Mouse (Mus musculus) thymus, postnatal 14 days (tissue): ENCODE measurements around the gene Dnah14.
A peak's percentile ranks its signal among the peaks of the same experiment; 100 is the strongest.

Experiments used
- DNase-seq: peaks from one replicate; pipeline ENCODE4 v3.0.0; 2021

The Dnah14 gene

DNA sequence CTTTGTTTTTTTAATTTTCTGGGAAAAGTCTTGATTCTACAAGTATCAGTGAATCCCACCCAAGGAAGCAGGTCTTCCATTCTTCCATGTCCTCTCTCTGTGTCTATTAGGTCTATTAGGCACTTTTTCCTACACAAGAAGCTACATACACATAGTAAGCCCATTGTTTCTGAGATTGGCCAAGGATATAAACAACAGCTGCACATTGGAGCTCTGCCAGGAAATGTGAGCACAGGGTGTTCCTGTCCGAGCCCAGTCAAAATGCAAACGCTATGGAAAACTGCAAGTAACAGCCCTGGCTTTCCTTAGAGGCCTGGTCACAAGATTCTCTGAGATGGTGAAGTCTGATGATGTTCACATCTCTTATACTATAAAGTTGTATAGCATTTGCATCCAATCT lies 217.2 kb downstream of the Dnah14 start:
- no peak for DNase-seq

DNA sequence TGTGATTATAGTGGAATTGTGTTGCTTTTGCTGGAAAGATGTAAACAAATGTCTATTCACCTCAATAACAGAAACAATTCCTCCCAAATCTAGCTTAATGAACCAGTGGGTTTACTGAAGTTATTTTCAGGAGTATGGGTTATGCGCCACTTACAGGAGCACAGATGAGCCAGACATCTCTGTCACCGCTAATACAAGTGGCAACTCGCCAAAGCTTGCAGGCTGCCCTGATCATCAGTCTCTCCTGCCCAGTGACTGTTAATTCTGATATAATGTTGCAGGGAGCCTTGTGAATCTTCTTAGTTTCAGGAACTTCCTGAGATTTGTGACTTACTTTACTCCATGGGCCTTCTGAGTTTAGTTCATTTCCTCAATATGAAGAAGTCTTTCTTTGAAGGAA lies 223.6 kb downstream of the Dnah14 start:
- DNase-seq, result no peak

DNA sequence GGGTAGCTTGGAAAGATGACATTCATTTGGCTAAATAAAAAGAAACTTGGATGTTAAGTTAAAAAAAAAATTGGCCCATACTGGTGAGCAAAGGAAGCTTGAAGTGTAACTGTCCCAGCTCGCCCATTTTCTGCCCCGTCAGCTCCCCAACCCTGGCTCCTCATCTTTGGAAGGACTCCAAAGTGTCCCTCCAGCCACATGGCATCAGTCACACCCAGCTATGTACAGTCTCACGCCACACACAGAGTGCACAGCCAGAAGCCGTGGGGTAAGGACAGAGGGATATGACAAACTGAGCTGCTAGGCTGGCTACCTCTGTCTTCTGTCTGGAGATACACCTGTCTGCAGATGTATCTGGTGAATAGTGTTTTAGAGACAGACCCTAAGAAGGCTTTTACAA lies 224.3 kb downstream of the Dnah14 start:
- no peak for DNase-seq

- no peak for DNase-seq
Measured at GRCm38 (mm10) chr1:181811481-181812223, 235.3 kb downstream of the Dnah14 start.

- DNase-seq, result no peak
Measured at GRCm38 (mm10) chr1:181826716-181827115, 250.4 kb downstream of the Dnah14 start.

DNA sequence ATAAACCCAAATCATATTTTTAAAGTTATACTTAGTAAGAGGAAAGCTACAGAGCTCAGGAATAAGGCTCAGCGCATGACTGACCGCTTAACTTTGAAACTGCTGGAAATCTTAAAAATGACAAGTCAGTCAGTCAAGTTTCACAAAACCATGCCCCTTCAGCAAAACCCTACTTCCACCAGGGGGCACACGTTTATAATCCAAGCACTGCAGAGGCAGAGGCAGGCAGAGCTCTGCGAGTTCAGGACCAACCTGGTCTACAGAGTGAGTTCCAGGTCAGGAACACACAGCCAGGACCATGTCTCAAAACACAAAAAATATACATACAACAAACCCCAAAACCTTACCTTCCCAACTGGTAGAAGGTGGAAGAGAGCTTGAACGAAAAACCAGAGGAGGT lies 252.0 kb downstream of the Dnah14 start:
- peak; percentile 83 for DNase-seq

DNA sequence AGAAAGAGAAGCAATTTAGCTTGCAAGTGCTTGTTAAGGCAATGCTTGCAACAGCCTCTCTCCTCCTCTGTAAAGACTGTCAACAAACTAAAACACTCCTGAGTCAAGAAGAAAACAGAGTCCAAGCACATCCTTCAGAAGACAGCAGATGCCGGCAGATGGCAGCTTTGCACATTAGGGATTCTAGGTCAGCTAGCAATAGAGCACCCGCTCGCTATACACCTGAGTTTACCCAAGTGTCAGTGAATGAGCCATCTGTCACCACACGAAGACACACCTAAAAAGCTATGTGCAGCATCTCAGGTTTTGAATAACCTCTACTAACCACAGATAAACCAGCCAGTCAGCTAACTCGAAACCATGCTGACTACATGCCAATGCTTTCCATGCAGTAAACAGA lies 256.4 kb downstream of the Dnah14 start:
- DNase-seq, result no peak

DNA sequence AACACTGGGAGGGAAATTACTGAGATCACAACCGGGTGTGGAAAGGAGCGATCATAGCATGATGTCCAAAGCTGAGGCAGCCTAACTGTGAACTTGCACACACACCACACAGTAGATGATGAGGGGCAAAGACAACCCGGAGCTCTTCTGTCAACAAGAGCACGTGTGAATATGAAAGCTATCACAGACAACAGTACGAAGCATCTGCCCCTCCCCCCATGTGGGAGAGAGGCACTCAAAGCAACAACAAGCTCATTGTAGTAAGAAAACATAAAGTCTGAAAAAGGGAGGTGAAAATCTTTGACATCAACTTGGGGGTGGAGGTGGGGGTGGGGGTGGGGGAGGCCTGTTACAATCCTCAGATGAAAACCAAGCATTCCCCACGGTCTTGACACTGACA lies 256.8 kb downstream of the Dnah14 start:
- no peak for DNase-seq

- no peak for DNase-seq
Measured at GRCm38 (mm10) chr1:181838111-181838510, 261.8 kb downstream of the Dnah14 start.

DNA sequence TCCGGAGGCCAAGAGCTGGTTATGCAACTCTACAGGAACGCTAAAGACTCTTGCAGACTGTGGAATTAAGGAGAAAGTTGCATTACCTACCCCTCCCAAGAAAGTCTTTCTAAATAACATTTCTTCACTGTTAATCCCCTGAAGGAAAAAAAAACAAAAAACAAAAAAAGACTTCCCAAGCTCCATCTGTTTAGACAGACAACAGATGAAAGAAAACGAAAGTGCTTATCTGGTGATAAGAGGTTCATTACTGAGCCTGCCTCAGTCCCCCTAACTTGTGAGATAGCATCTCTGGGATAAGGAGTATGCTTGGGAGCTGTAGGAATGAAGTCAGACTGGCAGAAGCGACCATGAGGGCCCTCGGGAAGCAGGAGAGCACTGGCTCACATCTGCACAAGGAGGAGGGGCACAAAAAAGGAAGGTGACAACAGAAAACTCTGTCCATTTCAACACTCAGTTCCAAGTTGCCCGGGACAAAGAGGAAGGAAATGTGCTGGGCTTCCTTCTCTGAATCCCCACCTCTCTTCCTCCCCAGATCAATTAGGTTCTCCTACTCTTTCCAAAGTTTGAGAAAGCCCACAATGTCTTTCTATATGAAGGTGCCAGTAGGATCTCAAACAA lies 263.5 kb downstream of the Dnah14 start:
- DNase-seq, result no peak

GRCm38 (mm10) chr1:181841396-181841795 lies 265.0 kb downstream of the Dnah14 start:
- DNase-seq, result peak; percentile 73

- peak; percentile 93 for DNase-seq
Measured at GRCm38 (mm10) chr1:181841864-181842672, 265.7 kb downstream of the Dnah14 start.

DNA sequence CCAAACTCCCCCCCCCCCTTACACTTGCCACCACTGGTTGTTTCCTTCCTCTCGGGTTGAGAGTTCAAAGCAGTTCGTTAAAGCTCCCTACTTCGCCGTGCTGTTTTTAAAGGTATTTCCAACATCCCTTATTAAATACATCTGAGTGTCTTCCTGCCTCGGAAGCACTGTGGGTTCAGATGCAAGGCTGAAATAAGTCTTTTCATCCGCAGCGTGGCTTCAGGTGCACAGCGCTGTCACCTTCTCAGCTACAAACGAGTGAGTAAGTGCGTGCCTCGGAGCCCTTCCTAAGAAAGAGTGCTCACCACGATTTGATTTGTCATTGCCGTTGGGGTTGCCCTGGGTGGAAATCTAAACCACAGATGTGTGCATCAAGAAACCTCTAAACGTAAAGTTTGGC lies 266.4 kb downstream of the Dnah14 start, which contains the start of gene Lbr:
Lbr (minus strand) TSS at position 266 of the 400 bp plus-strand sequence.
- peak; percentile 67 for DNase-seq

- DNase-seq, result no peak
Measured at GRCm38 (mm10) chr1:181844874-181845547, 268.7 kb downstream of the Dnah14 start.

DNA sequence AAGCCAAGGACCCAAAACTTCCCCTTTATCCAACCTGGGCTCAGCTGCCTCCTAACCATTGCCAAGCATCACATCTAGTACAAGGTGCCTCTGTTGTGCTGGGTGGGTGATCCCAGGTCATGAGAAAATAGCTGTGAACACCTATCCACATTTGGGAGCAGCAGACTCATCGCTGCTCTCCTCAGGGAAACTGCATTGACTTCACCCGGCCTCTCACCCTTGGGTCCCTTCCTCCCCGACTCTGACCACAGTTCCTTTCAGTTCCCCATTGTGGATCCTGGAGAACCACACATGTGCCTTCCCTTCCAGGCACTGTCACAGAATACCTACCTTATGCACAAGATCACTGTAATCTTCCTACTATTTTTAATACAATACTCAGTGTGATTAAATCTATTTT lies 269.4 kb downstream of the Dnah14 start:
- DNase-seq, result no peak

GRCm38 (mm10) chr1:181847396-181847795 lies 271.0 kb downstream of the Dnah14 start:
- DNase-seq, result no peak

DNA sequence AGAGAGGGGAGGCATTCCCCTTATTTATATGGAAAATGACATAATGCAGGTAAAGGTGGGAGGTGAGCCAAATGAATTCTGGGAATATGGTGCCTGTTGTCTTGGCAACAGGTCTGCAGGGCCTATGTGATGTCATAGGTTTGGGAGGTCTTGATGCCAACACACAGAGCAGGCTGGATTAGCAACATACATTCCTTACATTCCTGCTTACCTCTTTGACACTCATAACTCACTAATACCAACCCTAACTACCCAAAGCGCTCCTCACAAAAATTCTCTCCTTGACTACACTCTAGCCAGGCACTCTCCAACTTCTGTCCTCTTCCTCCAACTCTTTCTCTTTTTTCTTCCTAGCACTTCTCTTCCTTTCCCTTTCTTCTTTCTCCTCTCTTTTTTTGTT lies 271.9 kb downstream of the Dnah14 start:
- DNase-seq, result no peak

DNA sequence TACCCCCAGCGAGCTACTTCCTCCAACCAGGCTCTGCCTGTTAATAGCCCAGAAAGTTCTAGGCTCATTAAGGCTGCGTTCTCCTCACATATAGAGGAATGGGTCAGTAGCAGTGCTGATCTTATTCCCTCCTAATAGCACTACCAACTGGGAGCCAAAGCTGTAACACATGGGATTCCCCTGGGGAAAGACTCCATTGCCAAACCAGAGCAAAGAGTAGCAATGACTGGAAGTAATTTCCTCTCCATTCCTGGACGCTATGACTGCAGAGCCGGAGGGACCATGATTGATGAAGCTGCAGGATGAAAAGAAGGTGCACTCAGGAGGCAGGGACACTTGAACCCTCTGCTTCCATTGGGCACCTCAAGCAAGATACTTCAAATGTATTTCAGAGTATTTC lies 274.1 kb downstream of the Dnah14 start:
- DNase-seq, result no peak

DNA sequence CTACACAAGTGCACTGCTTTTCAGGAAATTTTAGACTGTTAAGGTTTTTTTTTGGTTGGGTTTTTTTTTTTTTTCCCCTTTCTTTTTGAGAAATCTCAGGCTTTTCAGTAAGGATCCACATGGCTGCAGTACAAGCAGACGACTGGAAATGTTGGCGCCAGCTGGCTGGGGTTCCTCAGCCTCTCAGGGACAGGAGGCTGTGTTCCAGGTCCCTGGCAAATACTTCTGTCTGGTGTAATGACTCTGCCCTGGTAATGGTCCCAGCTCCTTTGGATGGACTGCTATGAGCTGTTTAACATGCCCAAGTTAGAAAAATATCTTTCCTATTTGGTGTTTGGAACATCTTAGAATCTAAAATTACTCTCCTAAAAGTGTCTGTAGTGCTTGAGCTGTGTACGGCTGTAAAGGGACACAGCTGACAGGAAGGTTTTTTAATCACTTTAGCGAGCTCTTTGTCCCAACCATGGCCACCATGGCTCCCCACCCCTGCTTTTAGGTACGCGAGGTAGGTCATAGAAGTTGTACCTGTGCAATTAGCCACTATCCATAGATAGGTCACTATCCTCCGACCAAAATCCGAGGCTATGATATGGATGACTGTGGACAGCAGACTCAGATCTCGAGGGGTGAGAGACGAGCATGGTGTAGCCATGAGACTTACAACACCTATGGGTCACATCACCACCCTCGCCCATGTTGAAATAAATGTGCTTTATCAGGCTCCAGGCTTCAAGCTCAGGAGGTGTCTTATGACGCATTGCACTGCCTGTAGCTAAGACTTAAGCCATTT lies 275.4 kb downstream of the Dnah14 start:
- no peak for DNase-seq

- DNase-seq, result peak; percentile 56
Measured at GRCm38 (mm10) chr1:181852466-181852865, 276.1 kb downstream of the Dnah14 start.

DNA sequence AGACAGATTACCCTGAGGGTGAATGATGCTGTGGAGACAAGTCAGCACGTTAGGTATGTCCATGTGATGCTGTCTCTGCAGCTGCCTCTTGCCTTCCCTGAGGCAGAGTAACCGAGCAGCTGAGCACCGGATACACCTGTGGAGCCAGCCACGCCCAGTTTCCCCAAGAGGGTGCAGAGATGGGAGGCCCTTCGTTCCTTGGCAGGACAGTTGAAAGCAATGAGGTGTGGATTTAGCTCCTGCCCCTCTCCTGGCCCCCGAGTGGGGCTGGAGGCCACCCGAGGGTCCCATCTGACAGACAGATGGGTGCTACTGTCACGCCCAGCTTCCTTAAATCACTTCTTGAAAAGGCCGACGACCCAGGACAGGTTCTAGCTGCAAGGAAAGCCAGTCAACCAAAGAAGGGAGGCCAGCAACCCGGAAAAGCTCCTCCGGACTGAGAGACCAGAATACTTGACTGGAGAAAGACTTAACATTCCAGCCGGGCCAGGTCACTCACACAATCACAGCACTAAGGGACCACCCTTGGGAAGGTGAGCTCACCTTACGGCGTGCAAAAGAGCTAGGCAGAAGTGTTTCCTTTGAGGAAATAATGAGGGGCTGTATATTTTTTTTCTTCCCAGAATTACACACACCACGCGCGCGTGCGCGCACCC lies 276.9 kb downstream of the Dnah14 start:
- DNase-seq, result peak; percentile 95

DNA sequence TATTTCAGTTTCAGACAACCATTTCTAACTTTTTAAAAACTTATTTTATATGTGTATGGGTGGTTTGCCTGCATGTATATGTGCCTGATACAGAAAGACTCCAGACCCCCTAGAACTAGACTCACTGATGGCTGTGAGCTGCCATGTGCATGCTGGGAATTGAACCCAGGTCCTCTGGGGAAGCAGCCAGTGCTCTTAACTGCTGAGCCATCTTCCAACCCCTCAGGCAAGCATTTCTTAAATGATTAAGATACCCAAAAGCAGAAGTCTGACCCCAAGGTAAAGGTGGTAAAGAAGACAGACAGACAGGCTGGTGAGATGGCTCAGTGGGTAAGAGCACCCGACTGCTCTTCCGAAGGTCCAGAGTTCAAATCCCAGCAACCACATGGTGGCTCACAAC lies 278.5 kb downstream of the Dnah14 start:
- no peak for DNase-seq
